Mouse (Mus musculus) mouse trophoblast stem cell (cell line): ENCODE measurements at regions not wholly inside any gene's neighbourhood (a gene's known extent, or its start where the extent isn't known, plus 50 kb on each side); places are given as distances from the start of the nearest gene placed in this dataset.
"Not testable (repeated sequence)": the region's sequence is repeated elsewhere in the genome, so short reads cannot be mapped to it uniquely, and the experiment has no call there.

Experiments used
- in situ Hi-C, 2 experiments: fragments of 300-500 bp; cut with MseI, MboI; formaldehyde crosslinking; loops; 2 replicates in 1 of 2; 3 replicates in 1 of 2; pipeline ENCODE4 v1.15.1; 2025

GRCm38 (mm10) chr7:122820587-122821535, 144.6 kb upstream of the Rbbp6 start:
- in situ Hi-C loops: no loop called here

GRCm38 (mm10) chr7:122823429-122823828, 142.1 kb upstream of the Rbbp6 start:
- in situ Hi-C loops: no loop called here

GRCm38 (mm10) chr7:122839091-122839490, 126.4 kb upstream of the Rbbp6 start:
- in situ Hi-C loops: no loop called here

- in situ Hi-C loops: no loop called here
These were observed 120.7 kb upstream of the Rbbp6 start for GRCm38 (mm10) chr7:122844831-122845230.

- in situ Hi-C loops: no loop called here
These were observed 118.1 kb upstream of the Rbbp6 start for GRCm38 (mm10) chr7:122847376-122847775.

- in situ Hi-C loops: no loop called here
These were observed 92.1 kb upstream of the Rbbp6 start for GRCm38 (mm10) chr7:122873386-122873785.

- in situ Hi-C loops: no loop called here
These were observed 89.2 kb upstream of the Rbbp6 start for GRCm38 (mm10) chr7:122876286-122876685.

- in situ Hi-C loops: not testable (repeated sequence)
These were observed 83.5 kb upstream of the Rbbp6 start for GRCm38 (mm10) chr7:122881890-122882500.

- in situ Hi-C loops: no loop called here
These were observed 78.7 kb upstream of the Rbbp6 start for GRCm38 (mm10) chr7:122886737-122887136.

- in situ Hi-C loops: no loop called here
These were observed 68.3 kb upstream of the Rbbp6 start for GRCm38 (mm10) chr7:122897148-122897547.

GRCm38 (mm10) chr7:122906056-122906455, 59.4 kb upstream of the Rbbp6 start:
- in situ Hi-C loops: loop anchor here in 1 of 2 experiments (25.0 kb wide), 1 partner anchor 644 kb away; no protein-coding TSS in a partner anchor

GRCm38 (mm10) chr7:122909296-122909695, 56.2 kb upstream of the Rbbp6 start:
- in situ Hi-C loops: loop anchor here in 1 of 2 experiments (25.0 kb wide), 1 partner anchor 647 kb away; no protein-coding TSS in a partner anchor
